Mouse (Mus musculus) MN1 (cell line): Measurements from ENCODE around the gene Hopx.
"Not testable (repeated sequence)": the region's sequence is repeated elsewhere in the genome, so short reads cannot be mapped to it uniquely, and the experiment has no call there.

Experiments used
- DNase-seq: peaks from one replicate; pipeline ENCODE4 v3.0.0-alpha.2; 2016; ENCODE audit warnings: low spot score

Gene Hopx

DNA sequence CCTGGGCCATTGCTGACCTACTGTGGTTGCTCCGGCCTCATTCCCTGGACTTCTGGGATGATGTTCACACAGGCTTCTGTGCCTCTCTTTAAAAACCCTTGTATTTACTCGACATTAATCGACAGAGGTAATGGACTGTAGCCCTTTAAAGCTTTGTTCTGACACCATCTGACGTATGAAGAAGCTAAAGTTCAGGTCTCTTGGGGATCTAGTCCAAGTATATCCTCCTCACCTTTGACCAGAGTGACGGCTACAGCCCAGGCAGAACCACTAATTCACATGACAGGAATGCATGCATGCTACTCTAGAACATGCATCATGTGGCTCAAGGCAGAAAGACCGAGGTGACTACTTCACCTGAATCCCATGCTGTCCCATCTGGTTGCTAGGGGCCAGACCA, 14.2 kb downstream of the Hopx start:
- DNase-seq = no peak

DNA sequence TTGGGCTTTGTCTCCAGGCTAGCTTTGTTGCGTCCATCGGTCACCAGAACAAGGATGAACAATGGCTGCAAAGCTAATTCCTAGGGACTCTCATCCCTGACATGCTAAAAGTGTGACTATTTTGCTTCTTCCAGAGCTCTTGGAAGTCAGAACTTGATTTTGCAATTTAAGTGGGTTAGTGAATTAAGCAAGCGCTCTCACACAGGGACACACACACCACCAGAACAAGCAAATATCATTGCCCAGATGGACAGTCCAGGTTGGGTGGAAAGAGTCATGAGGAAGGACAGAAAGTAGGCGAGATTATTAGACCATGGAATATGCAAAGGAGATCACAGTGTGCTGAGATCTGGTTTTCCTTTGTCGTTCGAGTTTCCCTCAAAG, 14.9 kb downstream of the Hopx start:
- DNase-seq = no peak

DNA sequence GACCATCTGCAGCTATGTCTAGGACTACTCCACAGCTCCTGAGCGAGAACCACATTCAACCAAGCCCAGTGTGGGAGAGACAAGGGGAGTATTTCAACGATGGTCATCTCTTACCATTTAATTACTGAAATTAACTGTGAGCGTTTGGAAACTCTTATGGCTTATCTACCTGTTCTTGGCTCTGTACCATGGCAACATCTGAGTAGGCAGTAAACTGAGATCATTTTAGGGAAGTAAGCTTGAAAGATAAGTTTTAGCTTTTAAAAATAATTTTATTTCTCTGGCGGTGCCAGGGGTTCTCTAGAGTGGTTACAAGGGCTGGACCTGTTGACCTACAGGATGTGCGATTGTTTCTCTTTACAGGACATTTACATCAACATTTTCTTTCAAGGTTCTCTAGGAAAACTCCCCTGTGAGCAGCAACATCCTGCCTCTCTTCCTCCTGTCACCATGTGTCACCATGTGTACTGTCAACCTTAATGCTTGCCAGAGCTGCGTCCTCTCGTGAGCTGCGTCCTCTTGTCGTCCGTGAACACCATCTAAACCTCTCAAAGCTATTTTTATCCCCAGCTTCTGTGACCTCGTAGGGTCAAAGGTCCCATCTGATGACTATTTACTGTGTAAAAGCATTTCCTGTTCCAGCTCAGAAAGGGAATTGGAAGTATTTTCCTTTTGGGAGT, 15.5 kb downstream of the Hopx start:
- no peak for DNase-seq

DNA sequence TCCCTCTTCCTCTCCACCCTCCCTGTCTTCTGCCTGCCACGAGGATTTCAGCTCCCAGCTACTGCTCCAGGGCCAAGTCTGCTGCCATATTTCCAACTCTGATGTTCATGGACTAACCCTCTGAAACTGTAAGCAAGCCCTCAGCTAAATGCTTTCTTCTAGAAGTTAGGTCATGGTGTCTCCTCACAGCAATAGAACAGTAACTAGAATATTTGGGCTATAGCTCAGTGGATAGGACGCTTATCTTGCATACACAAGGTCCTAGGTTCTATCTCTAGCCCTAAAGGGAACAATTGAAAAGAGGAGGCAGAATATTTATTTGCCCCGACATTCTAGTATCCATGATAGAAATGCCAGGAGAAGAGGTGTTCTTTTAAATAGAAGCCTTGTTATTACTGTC, 16.0 kb downstream of the Hopx start:
- no peak for DNase-seq

DNA sequence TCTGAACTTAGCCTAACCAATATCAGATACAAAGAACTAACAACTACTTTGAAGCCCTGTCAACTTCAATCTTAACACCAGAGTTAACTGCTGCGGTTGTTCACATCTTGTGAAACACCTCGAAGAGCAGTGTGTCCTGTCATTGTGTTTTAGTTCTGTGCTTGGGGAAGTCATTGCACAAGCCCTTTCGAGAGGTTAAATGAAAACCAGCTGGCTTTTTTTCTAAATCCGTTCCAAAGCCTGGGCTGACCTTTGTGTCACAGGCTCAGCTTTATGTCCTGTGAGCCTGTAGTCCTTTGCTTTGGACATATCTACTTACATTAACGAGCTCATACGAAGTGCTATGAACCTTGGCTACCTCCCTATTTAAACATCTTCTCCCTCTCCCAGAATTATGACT, 17.2 kb downstream of the Hopx start:
- DNase-seq = no peak

DNA sequence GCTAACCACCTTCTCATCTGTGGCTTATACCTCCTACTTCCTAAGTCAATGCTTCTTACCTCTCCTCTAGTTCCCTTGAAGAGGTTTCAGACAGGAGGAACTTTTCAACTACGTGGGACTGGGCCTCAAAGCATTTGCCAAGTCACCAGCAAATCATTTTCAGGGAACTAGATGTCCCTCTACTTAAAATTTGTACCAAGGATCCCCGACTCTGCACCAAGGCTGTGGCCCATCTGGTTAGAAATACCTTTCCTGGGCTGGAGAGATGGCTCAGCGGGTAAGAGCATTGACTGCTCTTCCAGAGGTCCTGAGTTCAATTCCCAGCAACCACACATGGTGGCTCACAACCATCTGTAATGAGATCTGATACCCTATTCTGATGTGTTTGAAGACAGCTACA, 18.7 kb downstream of the Hopx start:
- DNase-seq = not testable (repeated sequence)

DNA sequence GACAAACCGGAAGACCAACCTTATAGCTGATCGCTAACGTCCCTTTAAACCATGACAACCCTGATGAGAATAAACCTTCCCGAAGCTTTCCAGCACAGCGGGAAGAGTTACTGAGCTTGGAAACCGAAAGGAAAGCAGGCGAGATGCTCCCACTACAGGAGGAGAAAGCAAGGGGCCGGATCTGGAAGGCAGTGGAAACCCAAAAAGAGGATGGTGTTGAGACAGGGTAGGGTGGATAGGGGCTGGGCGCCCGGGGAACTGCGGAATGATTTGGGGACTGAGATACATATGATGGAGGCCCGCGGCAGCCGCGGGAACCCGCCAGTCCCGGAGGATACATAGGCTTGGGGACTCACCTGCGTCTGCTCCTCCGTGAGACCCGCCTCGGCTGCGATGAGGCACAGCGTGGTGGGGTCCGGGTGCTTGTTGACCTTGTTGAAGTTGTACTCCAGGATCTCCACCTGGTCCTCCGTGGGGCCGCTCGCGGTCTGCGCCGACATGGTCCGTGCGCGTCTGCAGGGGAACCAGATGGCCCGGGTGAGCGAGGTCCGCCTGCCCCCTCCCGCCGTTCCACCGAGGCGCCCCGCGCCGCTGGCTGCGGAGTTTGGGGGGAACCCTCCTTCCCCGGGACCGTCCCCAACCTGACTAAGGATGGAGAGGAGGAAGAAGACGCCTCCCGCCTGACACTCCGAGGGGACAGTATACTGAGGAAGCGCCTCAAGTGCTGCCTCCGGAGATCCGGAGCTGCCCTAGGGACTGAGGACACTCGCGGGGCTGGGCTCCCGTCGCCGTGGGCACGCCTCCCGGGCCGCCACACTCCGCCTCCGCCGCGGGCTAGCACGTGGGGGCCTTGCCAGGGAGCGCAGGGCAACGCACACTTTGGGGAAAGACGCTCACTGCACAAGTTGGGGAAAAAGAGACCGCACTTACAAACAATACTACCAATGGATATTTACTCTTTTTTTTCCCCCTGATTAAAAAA, 20.1 kb downstream of the Hopx start:
- DNase-seq = peak; percentile 75

DNA sequence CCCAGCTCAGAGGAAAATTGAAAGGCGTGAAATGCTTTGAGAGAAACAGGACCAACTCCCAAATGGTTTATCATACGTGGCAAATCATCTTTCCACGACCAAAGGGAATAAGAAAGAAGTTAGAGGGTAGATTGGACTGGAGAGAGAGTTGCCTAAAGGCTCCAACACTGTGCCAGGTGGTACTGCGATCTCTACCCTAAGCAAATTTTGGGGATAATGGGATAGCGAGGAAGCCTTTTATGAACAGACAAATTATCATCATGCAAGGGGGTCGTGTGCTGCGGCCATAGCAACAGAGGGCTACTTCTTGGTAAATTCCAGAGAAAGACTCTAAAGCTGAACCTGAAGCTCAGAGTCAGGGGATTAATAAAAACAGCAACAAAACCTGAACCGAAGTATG, 21.0 kb downstream of the Hopx start:
- no peak for DNase-seq

DNA sequence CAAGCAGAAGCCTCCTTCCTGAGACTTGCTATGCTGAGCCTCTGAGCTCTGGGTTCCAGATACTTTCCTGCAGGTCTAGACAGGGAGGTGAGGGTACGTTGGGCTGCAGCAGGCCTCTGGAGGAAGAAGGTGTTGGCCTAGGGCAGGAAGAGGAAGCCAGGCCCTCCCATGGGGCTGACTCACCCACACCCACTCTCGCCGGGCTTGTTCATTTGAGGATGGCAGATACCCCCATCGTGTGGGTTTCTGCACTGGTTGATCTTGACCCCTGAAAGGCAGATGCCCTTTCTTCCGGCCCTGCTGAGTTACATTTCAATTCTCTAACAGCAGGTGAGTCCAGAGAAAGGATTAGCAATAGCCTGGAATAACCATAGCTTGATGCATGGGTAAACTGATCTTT, 22.4 kb downstream of the Hopx start:
- DNase-seq = no peak

DNA sequence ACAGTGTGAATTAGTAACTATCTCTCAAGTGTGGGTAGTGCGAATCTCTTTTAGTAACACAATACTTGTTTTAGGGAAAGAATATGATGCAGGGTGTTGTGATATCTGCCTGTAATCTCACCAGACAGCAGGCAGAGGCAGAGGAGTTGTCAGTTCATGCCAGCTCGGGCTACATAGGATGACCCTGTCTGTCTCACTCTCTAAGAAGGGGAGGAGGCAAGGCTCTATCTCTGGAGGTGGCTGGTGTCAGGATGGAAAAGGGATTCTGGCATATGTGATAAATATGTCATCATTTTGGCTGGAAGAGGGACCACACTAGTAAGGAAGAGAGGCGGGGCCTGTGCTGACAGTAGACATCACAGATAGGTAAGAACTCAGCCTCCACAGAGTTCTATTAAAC, 23.0 kb downstream of the Hopx start:
- DNase-seq = no peak

DNA sequence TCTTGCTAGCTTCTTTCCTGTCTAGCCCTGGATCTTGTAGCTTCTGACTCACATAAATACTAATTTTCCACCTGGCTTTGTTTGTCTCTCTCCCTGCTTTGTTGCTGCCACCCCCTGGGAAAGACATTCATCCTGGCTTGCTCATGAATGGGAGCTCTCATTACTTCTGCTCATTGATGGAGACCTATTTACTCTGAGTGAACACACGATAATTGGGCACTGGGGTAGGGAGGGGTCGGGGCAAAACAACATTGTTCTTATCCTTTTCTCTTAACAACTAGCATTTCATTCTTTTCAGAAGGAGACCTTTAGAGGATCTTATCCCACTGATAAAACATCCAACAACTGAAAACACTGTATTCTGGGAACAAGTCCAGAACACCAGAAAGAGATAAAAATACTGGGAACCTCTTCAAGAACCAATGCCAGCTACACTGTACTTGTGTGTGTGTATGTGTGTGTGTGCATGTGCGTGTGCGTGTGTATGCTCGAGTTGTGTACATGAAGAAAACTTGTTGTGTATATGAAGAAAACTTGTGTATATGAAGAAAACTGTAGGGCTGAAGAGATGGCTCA, 24.3 kb downstream of the Hopx start:
- DNase-seq = no peak

DNA sequence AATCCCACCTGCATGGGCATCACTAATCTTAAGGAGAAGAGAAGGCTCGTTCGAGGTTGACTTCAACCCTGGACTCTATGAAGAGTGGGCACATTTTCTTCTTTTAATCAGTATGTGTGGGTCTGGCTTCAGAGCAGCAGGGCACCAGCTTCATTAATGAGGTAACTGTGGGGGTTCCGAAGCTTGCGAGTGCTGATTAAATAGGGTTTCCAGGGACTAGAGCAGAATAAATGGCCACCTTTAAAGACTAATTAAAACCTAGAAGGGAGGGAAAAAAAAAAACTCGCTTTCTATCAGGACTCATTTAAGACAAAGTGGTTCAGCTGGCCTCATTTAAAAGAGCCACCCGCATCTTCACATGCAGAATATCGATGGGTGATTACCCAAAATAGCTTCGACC, 25.0 kb downstream of the Hopx start:
- DNase-seq = no peak

DNA sequence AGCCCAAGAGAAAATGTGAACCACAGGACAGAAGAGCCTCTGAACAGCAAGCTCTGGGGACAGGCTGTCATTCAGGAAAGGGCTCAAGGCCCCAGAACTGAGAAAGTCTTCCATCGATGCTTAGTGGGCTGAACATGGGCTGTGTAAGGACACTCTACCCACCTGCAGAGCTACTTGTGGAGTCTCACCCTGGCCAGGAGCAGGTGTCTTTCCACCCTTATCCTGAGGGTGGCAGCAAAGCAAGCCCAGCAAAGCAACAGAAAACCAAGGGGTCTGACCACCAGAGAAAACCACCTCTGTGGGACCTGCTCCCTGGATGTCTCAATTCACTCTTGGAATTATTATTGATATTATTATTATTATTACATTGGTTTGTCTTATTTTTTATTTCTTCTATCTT, 25.6 kb downstream of the Hopx start:
- DNase-seq = peak; percentile 49

DNA sequence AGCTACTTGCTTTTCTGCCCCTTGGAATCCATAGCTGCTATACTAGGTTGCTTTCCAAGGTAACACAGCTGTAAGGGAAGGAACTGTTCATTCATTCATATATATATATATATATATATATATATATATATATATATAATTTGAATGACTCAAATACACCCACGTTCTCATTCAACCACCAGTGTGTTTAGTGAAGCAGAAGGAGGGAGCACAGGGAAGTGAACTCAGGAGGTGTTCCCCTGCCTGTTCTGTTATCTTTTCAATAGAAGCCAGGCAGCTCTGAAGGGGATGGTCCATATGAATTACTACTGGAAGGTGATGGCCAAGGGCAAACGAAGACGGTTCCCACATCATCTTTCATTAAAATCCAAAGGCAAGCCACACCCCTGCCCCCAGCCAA, 27.8 kb downstream of the Hopx start:
- DNase-seq = no peak

DNA sequence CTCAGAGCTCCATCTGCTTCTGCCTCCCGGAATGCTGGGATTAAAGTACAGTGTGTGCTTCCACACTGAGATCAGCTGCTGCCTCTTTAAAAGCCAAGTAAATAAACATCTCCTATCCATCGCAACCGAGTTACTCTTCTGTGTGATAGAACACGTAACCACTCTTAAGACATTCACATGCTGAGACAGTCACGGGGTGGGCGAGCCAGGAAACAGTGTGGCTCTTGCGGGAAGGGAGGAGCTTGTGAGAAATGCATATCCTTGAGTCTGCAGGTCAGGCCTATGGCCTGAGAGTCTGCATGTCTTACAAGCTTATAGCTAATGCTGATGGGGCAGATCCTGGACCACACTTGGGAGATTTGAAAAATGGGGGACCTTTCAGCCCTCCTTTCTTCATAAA, 28.4 kb downstream of the Hopx start:
- DNase-seq = no peak

DNA sequence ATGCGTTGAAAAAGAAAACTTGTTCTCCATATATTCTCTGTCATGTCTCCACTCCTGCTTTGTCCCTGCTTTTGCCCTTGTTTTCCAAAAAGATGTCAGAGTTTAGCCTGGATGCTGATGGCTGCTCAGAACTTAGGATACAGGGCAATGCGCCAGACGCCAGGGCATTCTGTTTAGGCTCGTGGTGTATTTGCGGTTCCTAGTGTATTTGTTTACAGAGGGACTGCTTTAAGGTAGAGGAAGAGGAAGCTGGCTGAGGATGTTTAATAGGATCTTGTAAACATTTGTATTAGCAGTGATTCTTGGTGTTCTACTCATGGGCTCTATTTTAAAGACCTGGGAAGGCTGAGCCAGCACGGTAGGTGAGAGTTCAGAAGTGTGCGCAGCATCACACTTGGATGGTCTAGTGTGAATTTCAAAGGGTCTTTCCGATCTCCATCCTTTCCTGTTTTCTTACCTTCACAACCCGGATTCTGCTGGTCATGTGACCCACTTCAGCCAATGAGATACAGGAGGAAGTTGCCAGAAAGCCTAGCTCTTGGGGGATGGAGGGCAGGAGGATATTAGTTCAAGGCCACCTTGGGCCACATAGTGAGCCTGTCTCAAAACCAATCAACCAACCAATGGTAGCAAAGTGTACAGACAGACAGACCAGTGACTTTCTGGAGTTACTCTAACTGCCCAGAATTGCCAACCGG, 29.0 kb downstream of the Hopx start:
- no peak for DNase-seq

DNA sequence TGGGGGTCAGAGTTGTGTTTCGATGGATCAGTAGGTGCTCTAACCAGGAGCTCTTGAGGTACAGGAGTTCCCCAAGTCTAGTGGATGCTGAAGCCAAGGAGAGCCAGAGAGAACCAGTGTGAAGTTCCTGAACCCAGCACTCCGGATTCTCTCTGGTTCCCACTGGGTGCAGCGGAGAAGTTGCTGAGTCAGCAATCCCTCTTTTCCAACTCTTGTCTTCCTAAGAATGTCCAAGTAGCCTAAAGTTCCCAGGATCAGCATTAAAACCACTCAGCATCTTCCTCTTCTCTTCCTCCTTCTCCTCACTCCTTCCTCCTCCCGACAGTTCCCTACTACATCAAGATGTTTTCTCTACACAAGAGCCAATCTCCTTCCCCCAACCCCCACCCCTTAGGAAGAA, 30.5 kb downstream of the Hopx start:
- no peak for DNase-seq

DNA sequence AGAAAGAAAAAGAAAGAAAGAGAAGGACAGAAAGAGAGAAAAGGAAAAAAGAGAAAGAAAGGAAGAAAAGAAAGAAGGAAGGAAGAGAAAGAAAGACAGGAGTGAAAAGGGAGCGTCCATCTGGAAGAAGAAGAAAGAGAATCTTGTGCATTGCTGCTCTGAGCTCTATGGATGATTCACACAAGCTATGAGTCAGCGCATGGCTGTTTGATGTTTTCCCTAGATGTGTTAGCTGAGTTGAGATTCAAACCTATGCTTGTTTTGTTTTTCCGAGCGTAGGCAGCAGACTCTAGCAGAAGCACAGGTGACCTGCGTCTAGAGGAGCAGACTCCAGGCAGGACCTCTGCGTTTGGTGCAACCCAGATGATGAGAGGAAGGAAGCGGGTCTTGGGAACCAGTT, 32.2 kb downstream of the Hopx start:
- no peak for DNase-seq

DNA sequence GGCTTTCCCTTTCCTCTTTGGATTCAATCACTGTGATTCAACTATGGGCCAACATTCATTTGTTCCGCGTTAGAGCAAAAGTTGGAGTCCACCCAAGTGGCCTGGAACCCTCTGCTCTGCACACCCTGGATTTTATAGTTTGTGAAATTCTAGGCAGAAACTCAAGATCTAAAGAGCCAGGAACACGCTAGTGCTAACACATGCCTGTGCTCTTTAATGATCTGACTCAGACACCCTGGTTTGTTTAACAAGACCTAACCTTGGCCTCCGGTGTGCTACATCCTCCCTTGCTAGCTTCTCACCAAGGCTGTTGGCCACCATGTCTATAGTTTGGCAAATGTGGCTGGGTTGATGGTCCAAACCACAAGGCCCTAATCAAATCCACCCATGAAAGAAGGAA, 34.2 kb downstream of the Hopx start:
- no peak for DNase-seq

DNA sequence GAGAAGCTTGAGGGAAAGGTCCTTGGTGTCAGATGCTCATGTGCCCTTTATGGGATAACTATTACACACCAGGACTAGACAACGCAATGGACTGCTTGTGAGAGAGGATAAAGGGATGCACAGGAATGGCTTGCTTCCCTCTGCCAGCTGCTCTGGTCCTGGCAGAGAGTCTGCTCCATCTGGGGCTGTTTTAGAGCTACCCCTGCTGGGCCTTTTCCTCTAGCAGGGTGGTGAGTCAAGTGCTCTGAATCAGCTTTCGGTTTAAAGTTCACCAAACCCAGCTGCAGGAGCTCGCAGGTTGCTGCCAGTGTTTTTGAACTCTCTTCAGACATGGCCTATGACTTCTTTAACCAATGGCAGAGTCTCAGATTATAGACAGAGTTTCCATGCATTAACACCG, 39.0 kb downstream of the Hopx start:
- DNase-seq = no peak

DNA sequence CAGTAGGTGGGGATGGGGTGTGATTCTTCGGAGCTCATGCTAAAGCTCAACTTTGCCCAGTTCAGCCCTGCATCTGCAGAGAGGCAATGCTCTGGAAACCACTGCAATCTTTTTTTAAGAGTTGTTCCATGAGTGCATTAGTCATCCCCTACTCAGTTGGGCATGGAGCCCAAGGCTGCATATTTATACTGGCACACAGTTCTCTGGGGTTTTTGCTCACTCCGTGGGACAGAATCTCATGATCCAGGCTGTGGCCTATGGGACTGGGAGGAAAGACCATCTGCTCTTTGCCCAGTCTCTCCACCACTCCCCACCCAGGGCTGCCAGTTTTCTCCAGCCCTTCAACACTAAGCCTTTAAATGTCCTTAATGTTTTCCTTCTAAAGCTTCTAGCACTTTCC, 40.0 kb downstream of the Hopx start:
- DNase-seq = peak; percentile 67

DNA sequence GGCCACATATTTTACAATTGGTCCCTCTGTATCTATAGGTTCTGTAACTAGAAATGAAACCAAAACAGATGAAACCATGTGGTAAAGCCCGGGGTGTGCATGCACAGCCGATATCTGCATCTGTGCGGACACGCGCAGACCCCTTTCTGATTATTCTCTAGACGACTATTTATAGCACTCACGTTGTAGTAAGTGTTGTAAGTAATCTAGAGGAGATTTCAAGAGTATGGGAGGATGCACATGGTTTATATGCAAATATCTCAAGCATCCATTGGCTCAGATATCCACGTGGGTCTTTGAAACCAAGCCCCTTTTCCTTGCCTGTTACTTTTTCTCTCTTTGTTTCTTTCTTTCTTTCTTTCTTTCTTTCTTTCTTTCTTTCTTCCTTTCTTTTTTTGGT, 41.1 kb downstream of the Hopx start:
- no peak for DNase-seq

DNA sequence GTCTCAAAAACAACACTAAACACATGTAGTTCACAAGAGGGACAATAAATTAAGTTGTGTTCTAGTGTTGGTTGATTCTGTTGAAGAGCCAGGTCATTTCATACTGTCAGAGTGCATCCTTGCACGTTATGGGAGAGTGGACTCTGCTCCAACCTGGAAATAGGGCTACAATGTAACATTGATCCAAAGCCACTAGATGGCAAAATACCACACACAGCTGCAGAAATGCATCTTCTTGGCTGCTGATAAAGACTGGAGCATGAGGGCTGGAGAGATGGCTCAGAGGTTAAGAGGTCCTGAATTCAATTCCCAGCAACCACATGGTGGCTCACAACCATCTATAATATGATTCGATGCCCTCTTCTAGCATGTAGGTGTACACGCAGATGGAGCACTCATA, 43.3 kb downstream of the Hopx start:
- peak; percentile 18 for DNase-seq
